Mouse (Mus musculus) heart, postnatal 0 days (tissue): Measurements from ENCODE around the gene 2310034G01Rik.

ENCODE experiments used
- CTCF ChIP-seq: IDR thresholded peaks from 2 replicates; pipeline ENCODE4 v1.5.1; 2016; ENCODE audit warnings: antibody characterized with exemption, control low read depth, low read depth
- EP300 ChIP-seq: IDR thresholded peaks from 2 replicates; pipeline ENCODE4 v1.6.1; 2016; ENCODE audit warnings: antibody characterized with exemption, low read depth

GRCm38 (mm10) chr19:46396686-46397435 lies 46.8 kb upstream of the 2310034G01Rik start, which contains the start of gene Sufu:
- TF ChIP-seq CTCF: peak; percentile 93
- no peak for TF ChIP-seq EP300
